Mouse (Mus musculus): ENCODE data around the gene Tgfbr3l. TPM values are rescaled to one million over a fixed set of nuclear protein-coding genes. Genes with fewer than 3 reads are reported as not detected.

Gene Tgfbr3l
- polyA plus RNA-seq (2015; fragmentation: Nextera tagmentation; extraction: Ambion mirVana): 4.1 and 5.2 TPM in 2 replicates

GRCm38 (mm10) chr8:4247951-4248540 lies at the start of gene Tgfbr3l:
Gene Tgfbr3l, plus strand, starts transcription at chr8:4248214.
- 81% methylated on average over 15 of the region's 15 CpGs for WGBS
- Histone ChIP-seq H3K9me3 (replicated peaks; ENCODE audit: control insufficient read depth, low read length, poor library complexity, severe bottlenecking) (no peaks in the 10 kb centered on the region), H3K36me3 (ENCODE audit: control insufficient read depth, insufficient read depth, low read length) (peaks cover 35% of the 10 kb centered on the region), H3K4me2 (ENCODE audit: low read length) (no peak within 1 kb of the TSS), H3K4me1 (ENCODE audit: control insufficient read depth, insufficient read depth, low read length) (peaks cover 3% of the 10 kb centered on the region; the same call in 1 of the 2 replicates), H3K9ac (ENCODE audit: low read depth, low read length) (peak within 1 kb of the TSS; percentile 21; the same call in 1 of the 2 replicates), H3K27ac (ENCODE audit: low read length) (no peak within 1 kb of the TSS), H3K27me3 (ENCODE audit: control insufficient read depth, insufficient read depth, low read depth, low read length) (no peaks in the 10 kb centered on the region), H3K4me3 (ENCODE audit: low read depth, low read length) (no peak within 1 kb of the TSS)
- ATAC-seq: no peak

- no peak for ATAC-seq
- H3K4me2 ChIP-seq (ENCODE audit: low read length): no peak overlapping the region
- H3K36me3 ChIP-seq (ENCODE audit: control insufficient read depth, insufficient read depth, low read length): peaks cover 39% of the 10 kb centered on the region
These were observed 46.7 kb upstream of the Tgfbr3l start for GRCm38 (mm10) chr8:4201321-4201720.

GRCm38 (mm10) chr8:4205246-4206123 lies 42.5 kb upstream of the Tgfbr3l start:
- Histone ChIP-seq H3K4me1 (ENCODE audit: control insufficient read depth, insufficient read depth, low read length) (no peaks in the 10 kb centered on the region), H3K27me3 (ENCODE audit: control insufficient read depth, insufficient read depth, low read depth, low read length) (peaks cover 3% of the 10 kb centered on the region; the same call in 1 of the 2 replicates), H3K9me3 (replicated peaks; ENCODE audit: control insufficient read depth, low read length, poor library complexity, severe bottlenecking) (no peaks in the 10 kb centered on the region; the same call in 1 of the 2 replicates), H3K9ac (ENCODE audit: low read depth, low read length) (0 out of 2 replicates have a peak overlapping the region, but pooled peaks have one; percentile 36), H3K4me3 (ENCODE audit: low read depth, low read length) (no peak overlapping the region), H3K36me3 (ENCODE audit: control insufficient read depth, insufficient read depth, low read length) (peaks cover 43% of the 10 kb centered on the region), H3K27ac (ENCODE audit: low read length) (no peak overlapping the region), H3K4me2 (ENCODE audit: low read length) (no peak overlapping the region)
- ATAC-seq: no peak
- WGBS: 27% methylated on average over 38 of the region's 38 CpGs

More at GRCm38 (mm10) chr8:4201321-4201720, 46.7 kb upstream of the Tgfbr3l start:
- H3K27me3 ChIP-seq (ENCODE audit: control insufficient read depth, insufficient read depth, low read depth, low read length): peaks cover 3% of the 10 kb centered on the region; the same call in 1 of the 2 replicates
- no peak overlapping the region for H3K9ac ChIP-seq (ENCODE audit: low read depth, low read length)
- H3K9me3 ChIP-seq (replicated peaks; ENCODE audit: control insufficient read depth, low read length, poor library complexity, severe bottlenecking): no peaks in the 10 kb centered on the region
- H3K27ac ChIP-seq (ENCODE audit: low read length): no peak overlapping the region
- 62% methylated on average over 2 of the region's 2 CpGs for WGBS
- no peak overlapping the region for H3K4me3 ChIP-seq (ENCODE audit: low read depth, low read length)
- H3K4me1 ChIP-seq (ENCODE audit: control insufficient read depth, insufficient read depth, low read length): no peaks in the 10 kb centered on the region

GRCm38 (mm10) chr8:4206182-4207015 lies 41.6 kb upstream of the Tgfbr3l start:
- Histone ChIP-seq H3K27ac (ENCODE audit: low read length) (no peak overlapping the region), H3K27me3 (ENCODE audit: control insufficient read depth, insufficient read depth, low read depth, low read length) (peaks cover 3% of the 10 kb centered on the region; the same call in 1 of the 2 replicates), H3K36me3 (ENCODE audit: control insufficient read depth, insufficient read depth, low read length) (peaks cover 45% of the 10 kb centered on the region), H3K9ac (ENCODE audit: low read depth, low read length) (peak overlapping the region; percentile 36; the same call in 1 of the 2 replicates), H3K4me3 (ENCODE audit: low read depth, low read length) (no peak overlapping the region), H3K4me2 (ENCODE audit: low read length) (no peak overlapping the region), H3K9me3 (replicated peaks; ENCODE audit: control insufficient read depth, low read length, poor library complexity, severe bottlenecking) (no peaks in the 10 kb centered on the region; the same call in 1 of the 2 replicates), H3K4me1 (ENCODE audit: control insufficient read depth, insufficient read depth, low read length) (no peaks in the 10 kb centered on the region)
- no peak; the same call in 1 of the 2 replicates for ATAC-seq
- 11% methylated on average over 44 of the region's 44 CpGs for WGBS

- no peak overlapping the region for H3K4me3 ChIP-seq (ENCODE audit: low read depth, low read length)
- H3K9ac ChIP-seq (ENCODE audit: low read depth, low read length): peak overlapping the region; percentile 12; the same call in 1 of the 2 replicates
- 50% methylated on average over 2 of the region's 2 CpGs for WGBS
- no peaks in the 10 kb centered on the region; the same call in 1 of the 2 replicates for H3K9me3 ChIP-seq (replicated peaks; ENCODE audit: control insufficient read depth, low read length, poor library complexity, severe bottlenecking)
- no peak overlapping the region for H3K4me2 ChIP-seq (ENCODE audit: low read length)
- ATAC-seq: no peak
- peaks cover 45% of the 10 kb centered on the region for H3K36me3 ChIP-seq (ENCODE audit: control insufficient read depth, insufficient read depth, low read length)
- H3K27me3 ChIP-seq (ENCODE audit: control insufficient read depth, insufficient read depth, low read depth, low read length): peaks cover 3% of the 10 kb centered on the region; the same call in 1 of the 2 replicates
- H3K4me1 ChIP-seq (ENCODE audit: control insufficient read depth, insufficient read depth, low read length): no peaks in the 10 kb centered on the region
- no peak overlapping the region for H3K27ac ChIP-seq (ENCODE audit: low read length)
These were observed 41.0 kb upstream of the Tgfbr3l start for GRCm38 (mm10) chr8:4207016-4207350.

GRCm38 (mm10) chr8:4211097-4211496 lies 36.9 kb upstream of the Tgfbr3l start:
- ATAC-seq: no peak
- Histone ChIP-seq H3K36me3 (ENCODE audit: control insufficient read depth, insufficient read depth, low read length) (peaks cover 22% of the 10 kb centered on the region), H3K27me3 (ENCODE audit: control insufficient read depth, insufficient read depth, low read depth, low read length) (no peaks in the 10 kb centered on the region), H3K27ac (ENCODE audit: low read length) (no peak overlapping the region), H3K4me1 (ENCODE audit: control insufficient read depth, insufficient read depth, low read length) (peaks cover 33% of the 10 kb centered on the region), H3K4me2 (ENCODE audit: low read length) (no peak overlapping the region), H3K9me3 (replicated peaks; ENCODE audit: control insufficient read depth, low read length, poor library complexity, severe bottlenecking) (no peaks in the 10 kb centered on the region; the same call in 1 of the 2 replicates), H3K9ac (ENCODE audit: low read depth, low read length) (no peak overlapping the region), H3K4me3 (ENCODE audit: low read depth, low read length) (no peak overlapping the region)
- WGBS: 64% methylated on average over 6 of the region's 6 CpGs

GRCm38 (mm10) chr8:4212809-4213209 lies 35.2 kb upstream of the Tgfbr3l start:
- H3K36me3 ChIP-seq (ENCODE audit: control insufficient read depth, insufficient read depth, low read length): peaks cover 17% of the 10 kb centered on the region
- H3K4me3 ChIP-seq (ENCODE audit: low read depth, low read length): peak overlapping the region; percentile 52
- H3K27me3 ChIP-seq (ENCODE audit: control insufficient read depth, insufficient read depth, low read depth, low read length): no peaks in the 10 kb centered on the region
- peak overlapping the region; percentile 98 for H3K4me2 ChIP-seq (ENCODE audit: low read length)
- H3K9ac ChIP-seq (ENCODE audit: low read depth, low read length): peak overlapping the region; percentile 75
- peak; percentile 4 for ATAC-seq
- WGBS: 2% methylated on average over 24 of the region's 25 CpGs
- peaks cover 37% of the 10 kb centered on the region for H3K4me1 ChIP-seq (ENCODE audit: control insufficient read depth, insufficient read depth, low read length)
- H3K9me3 ChIP-seq (replicated peaks; ENCODE audit: control insufficient read depth, low read length, poor library complexity, severe bottlenecking): no peaks in the 10 kb centered on the region; the same call in 1 of the 2 replicates
- H3K27ac ChIP-seq (ENCODE audit: low read length): peak overlapping the region; percentile 71

- Histone ChIP-seq H3K27ac (ENCODE audit: low read length) (peak overlapping the region; percentile 71), H3K9ac (ENCODE audit: low read depth, low read length) (peak overlapping the region; percentile 75), H3K4me2 (ENCODE audit: low read length) (peak overlapping the region; percentile 98), H3K36me3 (ENCODE audit: control insufficient read depth, insufficient read depth, low read length) (peaks cover 15% of the 10 kb centered on the region), H3K27me3 (ENCODE audit: control insufficient read depth, insufficient read depth, low read depth, low read length) (no peaks in the 10 kb centered on the region), H3K4me1 (ENCODE audit: control insufficient read depth, insufficient read depth, low read length) (peaks cover 39% of the 10 kb centered on the region), H3K9me3 (replicated peaks; ENCODE audit: control insufficient read depth, low read length, poor library complexity, severe bottlenecking) (no peaks in the 10 kb centered on the region; the same call in 1 of the 2 replicates), H3K4me3 (ENCODE audit: low read depth, low read length) (peak overlapping the region; percentile 52)
- WGBS: 6% methylated on average over 18 of the region's 18 CpGs
- ATAC-seq: peak; percentile 5
These were observed 34.6 kb upstream of the Tgfbr3l start for GRCm38 (mm10) chr8:4213210-4214005.
